Mouse (Mus musculus): ENCODE results near the gene Colgalt1.

The Colgalt1 gene

DNA sequence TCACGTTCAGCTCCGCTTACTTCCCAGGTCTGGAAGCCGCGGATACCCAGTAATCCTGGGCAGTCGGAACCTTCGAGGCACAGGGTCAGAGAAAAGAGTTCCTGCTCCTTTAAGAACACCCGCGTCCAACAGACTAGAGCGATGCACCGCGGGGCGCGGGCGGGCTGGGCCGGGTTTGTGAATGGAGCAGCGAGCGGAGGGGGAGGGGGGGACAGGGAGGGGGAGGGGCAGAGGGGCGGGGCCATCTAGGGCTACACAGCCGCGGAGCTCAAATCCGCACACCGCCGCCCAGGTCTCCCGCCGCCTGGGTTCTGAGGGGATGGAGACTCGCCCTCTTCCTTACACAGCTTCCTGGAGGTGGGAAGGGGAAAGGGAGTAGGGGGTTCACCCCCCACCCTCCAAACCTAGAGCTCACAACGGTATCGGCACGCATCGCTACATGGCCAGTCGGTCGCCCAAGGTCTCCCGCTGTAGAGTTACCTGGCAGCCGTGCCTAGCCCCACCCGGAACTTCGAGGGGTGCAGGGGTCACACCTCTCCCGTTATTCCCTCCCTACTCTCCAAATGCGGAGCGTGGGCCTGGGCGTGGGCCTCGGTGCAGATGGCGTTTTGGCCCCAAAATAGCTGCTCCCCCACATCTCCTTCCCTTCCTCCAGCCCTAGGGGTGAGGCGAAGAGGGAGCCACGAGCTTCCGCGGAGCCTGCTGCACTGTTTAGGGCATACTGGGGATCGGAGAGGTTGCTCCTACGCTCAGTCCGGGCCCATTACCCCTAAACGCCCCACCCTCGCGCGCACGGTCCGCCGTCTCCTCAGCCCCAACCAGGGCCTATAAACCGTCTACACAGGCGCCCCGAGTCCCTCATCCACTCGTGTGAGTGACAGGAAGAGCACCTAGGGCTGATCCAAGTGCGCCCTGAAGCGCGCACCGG lies 60.1 kb downstream of the Colgalt1 start:
- peak; percentile 91 to 94 for DNase-seq

DNA sequence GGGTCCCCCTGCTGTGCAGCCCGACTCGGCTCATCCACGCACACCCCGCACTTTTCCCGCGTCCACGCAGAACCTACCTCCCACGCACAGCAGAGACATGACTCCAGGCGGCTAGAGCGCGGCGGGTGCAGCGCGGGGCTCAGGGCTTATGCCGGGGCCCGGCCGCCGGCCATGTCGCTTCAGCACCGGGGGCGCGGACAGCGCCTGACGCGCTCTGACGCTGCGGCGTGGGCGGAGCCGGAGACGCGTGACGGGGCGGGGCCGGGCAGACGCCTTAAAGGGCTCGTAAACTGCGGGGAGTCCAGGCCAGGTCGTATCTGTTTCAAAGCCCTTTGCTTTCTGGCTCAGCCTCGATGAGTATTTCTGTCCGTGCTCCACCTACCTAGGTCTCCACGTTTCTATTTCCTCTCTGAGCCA lies 60.8 kb downstream of the Colgalt1 start, which contains the start of gene Unc13a:
Unc13a (minus strand) TSS at position 209 of the 417 bp plus-strand sequence.
- DNase-seq, result peak; percentile 98

DNA sequence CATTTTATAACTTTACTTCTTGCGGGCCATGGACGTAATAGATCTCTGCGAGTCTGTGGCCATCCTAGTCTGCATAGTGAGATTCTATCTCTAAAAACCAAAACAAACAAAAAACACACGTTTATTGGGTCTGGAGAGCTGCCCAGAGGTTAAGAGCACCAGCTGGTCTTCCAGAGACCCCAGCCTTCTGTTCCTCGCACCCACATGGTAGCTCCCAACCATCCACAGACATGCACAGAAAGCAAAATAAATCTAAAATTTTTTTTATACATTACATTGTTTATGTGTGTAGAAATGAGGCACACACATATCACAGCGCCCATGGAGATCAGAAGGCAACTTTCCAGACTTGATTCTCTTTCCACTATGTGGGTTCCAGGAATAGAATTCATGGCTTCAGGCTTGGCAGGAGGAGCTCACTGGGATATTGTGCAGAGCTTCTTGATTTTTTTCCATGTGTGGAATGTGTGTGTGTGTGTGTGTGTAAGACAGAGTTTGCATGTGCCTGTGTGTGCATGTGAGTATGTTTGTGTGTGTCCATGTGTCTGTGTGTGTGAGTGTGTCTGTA lies 61.5 kb downstream of the Colgalt1 start:
- peak in 1 of 2 experiments; percentile 56 for DNase-seq

DNA sequence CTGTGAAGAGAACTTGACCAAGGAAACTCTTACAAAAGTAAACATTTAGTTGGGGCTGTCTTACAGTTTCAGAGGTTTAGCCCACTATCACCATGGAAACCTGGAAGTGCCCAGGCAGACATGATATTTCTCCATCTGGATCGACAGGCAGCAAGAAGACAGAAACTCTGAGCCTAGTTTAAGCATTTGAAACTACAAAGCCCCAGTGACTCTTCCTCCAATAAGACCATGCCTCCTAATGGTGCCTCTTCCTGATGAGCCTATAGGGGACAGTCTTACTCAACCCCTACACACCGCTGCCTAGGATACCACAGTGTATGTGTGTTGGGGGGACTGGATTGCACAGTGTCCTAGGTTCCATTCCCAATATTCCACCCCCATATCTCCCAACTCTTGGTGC lies 63.3 kb downstream of the Colgalt1 start:
- no peak for DNase-seq
